Mouse (Mus musculus) layer of hippocampus, adult 9-10 months (tissue): ENCODE data around the gene Slc46a2.
A peak's percentile ranks its signal among the peaks of the same experiment; 100 is the strongest.

ENCODE experiments used
- DNase-seq: peaks from one replicate; pipeline ENCODE4 v3.0.0; 2022; ENCODE audit warnings: low spot score

The Slc46a2 gene

GRCm38 (mm10) chr4:59891723-59892416 lies 23.0 kb downstream of the Slc46a2 start:
- no peak for DNase-seq

- DNase-seq: no peak
These were observed 24.7 kb downstream of the Slc46a2 start for GRCm38 (mm10) chr4:59890086-59890600.

GRCm38 (mm10) chr4:59888014-59888413 lies 26.8 kb downstream of the Slc46a2 start:
- no peak for DNase-seq

- no peak for DNase-seq
These were observed 27.8 kb downstream of the Slc46a2 start for GRCm38 (mm10) chr4:59887011-59887410.

GRCm38 (mm10) chr4:59886281-59886680 lies 28.6 kb downstream of the Slc46a2 start:
- DNase-seq: no peak

GRCm38 (mm10) chr4:59884136-59884696 lies 30.6 kb downstream of the Slc46a2 start:
- DNase-seq: no peak

GRCm38 (mm10) chr4:59881210-59881609 lies 33.6 kb downstream of the Slc46a2 start:
- DNase-seq: no peak

GRCm38 (mm10) chr4:59880725-59881124 lies 34.1 kb downstream of the Slc46a2 start:
- DNase-seq: no peak

- DNase-seq: no peak
These were observed 35.4 kb downstream of the Slc46a2 start for GRCm38 (mm10) chr4:59879444-59879843.

GRCm38 (mm10) chr4:59878595-59878994 lies 36.3 kb downstream of the Slc46a2 start:
- no peak for DNase-seq

GRCm38 (mm10) chr4:59877025-59877424 lies 37.8 kb downstream of the Slc46a2 start:
- DNase-seq: no peak

- no peak for DNase-seq
These were observed 38.3 kb downstream of the Slc46a2 start for GRCm38 (mm10) chr4:59876570-59876969.

- DNase-seq: no peak
These were observed 41.0 kb downstream of the Slc46a2 start for GRCm38 (mm10) chr4:59873830-59874229.

GRCm38 (mm10) chr4:59873240-59873639 lies 41.6 kb downstream of the Slc46a2 start:
- DNase-seq: no peak

- peak; percentile 90 for DNase-seq
These were observed 43.8 kb downstream of the Slc46a2 start for GRCm38 (mm10) chr4:59870859-59871591.

- DNase-seq: no peak
These were observed 44.4 kb downstream of the Slc46a2 start for GRCm38 (mm10) chr4:59870433-59870832.

- DNase-seq: no peak
These were observed 45.3 kb downstream of the Slc46a2 start for GRCm38 (mm10) chr4:59869488-59870057.

GRCm38 (mm10) chr4:59868086-59868485 lies 46.8 kb downstream of the Slc46a2 start:
- no peak for DNase-seq

GRCm38 (mm10) chr4:59863869-59864268 lies 51.0 kb downstream of the Slc46a2 start:
- no peak for DNase-seq

GRCm38 (mm10) chr4:59862335-59862734 lies 52.5 kb downstream of the Slc46a2 start:
- DNase-seq: no peak

GRCm38 (mm10) chr4:59861871-59862270 lies 53.0 kb downstream of the Slc46a2 start:
- DNase-seq: no peak

- no peak for DNase-seq
These were observed 54.4 kb downstream of the Slc46a2 start for GRCm38 (mm10) chr4:59860431-59860830.
